Mouse (Mus musculus) liver, postnatal 0 days (tissue): Measurements from ENCODE around the gene Mat2a. TPM values are rescaled to one million over a fixed set of nuclear protein-coding genes. Genes with fewer than 3 reads are reported as not detected.

Experiments
- ATAC-seq: fragments of 200-750 bp; cut with Nextera tagmentation; 2 replicates; pipeline ENCODE4 v1.8.0; 2017; ENCODE audit warnings: mild to moderate bottlenecking, moderate library complexity
- DNase-seq: peaks from one replicate; pipeline ENCODE4 v3.0.0-alpha.2; 2016
- H3K27ac ChIP-seq: fragments of 300-500 bp; sonication (generic); 2 replicates; pipeline ENCODE4 v1.5.1; 2014; ENCODE audit warnings: antibody characterized with exemption, moderate library complexity, mild to moderate bottlenecking, low read depth
- H3K27me3 ChIP-seq: fragments of 300-500 bp; sonication (generic); 2 replicates; pipeline ENCODE4 v1.6.1; 2014; ENCODE audit warnings: low read length, control low read depth, mixed read lengths; ENCODE audit not compliant: insufficient read depth
- H3K36me3 ChIP-seq: fragments of 300-500 bp; sonication (generic); replicated peaks from 2 replicates; pipeline ENCODE4 v1.6.1; 2014; ENCODE audit warnings: mild to moderate bottlenecking, control low read depth, low read length, moderate library complexity, mixed read lengths; ENCODE audit not compliant: insufficient read depth
- H3K4me1 ChIP-seq: fragments of 300-500 bp; sonication (generic); 2 replicates; pipeline ENCODE4 v1.6.1; 2014; ENCODE audit warnings: antibody characterized with exemption, mild to moderate bottlenecking, control low read depth; ENCODE audit not compliant: insufficient read depth
- H3K4me2 ChIP-seq: fragments of 300-500 bp; sonication (generic); 2 replicates; pipeline ENCODE4 v1.6.1; 2014; ENCODE audit warnings: low read depth, mild to moderate bottlenecking, low read length, moderate library complexity, mixed read lengths
- H3K4me3 ChIP-seq: fragments of 300-500 bp; sonication (generic); 2 replicates; pipeline ENCODE4 v1.5.1; 2014; ENCODE audit warnings: low read depth, low read length
- H3K9ac ChIP-seq: fragments of 300-500 bp; sonication (generic); replicated peaks from 2 replicates; pipeline ENCODE4 v1.6.1; 2014; ENCODE audit warnings: mild to moderate bottlenecking, moderate library complexity
- H3K9me3 ChIP-seq: fragments of 300-500 bp; sonication (generic); 2 replicates; pipeline ENCODE4 v1.6.1; 2016; ENCODE audit warnings: mild to moderate bottlenecking, control low read depth, low read length, mixed read lengths
- CTCF ChIP-seq: sonication (generic); IDR thresholded peaks from 2 replicates; pipeline ENCODE4 v1.5.1; 2016; ENCODE audit warnings: antibody characterized with exemption, low read depth
- EP300 ChIP-seq: IDR thresholded peaks from 2 replicates; pipeline ENCODE4 v1.6.1; 2016; ENCODE audit warnings: antibody characterized with exemption, low read depth, mild to moderate bottlenecking
- WGBS: fragments of 180-500 bp; shearing (Covaris S2); extraction: QIAGEN DNeasy Blood & Tissue Kit; methylation state at CpG from one replicate; pipeline ENCODE4 v1.1.7; 2014; ENCODE audit not compliant: insufficient replicate concordance; 5-methylcytosine and 5-hydroxymethylcytosine counted together
- polyA plus RNA-seq: library from polyadenylated mRNA; unstranded; fragments of >200 nt; fragmentation: Nextera tagmentation; extraction: Ambion mirVana; gene quantifications from 2 replicates; pipeline ENCODE4 v1.2.1, GENCODE M21; 2015

Mat2a gene
- 111 and 138 TPM in 2 replicates for polyA plus RNA-seq

- TF ChIP-seq EP300 (peak; percentile 48; the same call in 1 of the 2 replicates), CTCF (peak; percentile 92)
- Histone ChIP-seq H3K4me2 (peak within 1 kb of the TSS; percentile 86), H3K4me3 (peak within 1 kb of the TSS; percentile 99), H3K9me3 (no peaks in the 10 kb centered on the region), H3K4me1 (peaks cover 13% of the 10 kb centered on the region), H3K27me3 (no peaks in the 10 kb centered on the region), H3K36me3 (peaks cover 28% of the 10 kb centered on the region), H3K9ac (peak within 1 kb of the TSS; percentile 98), H3K27ac (peak within 1 kb of the TSS; percentile 100)
- DNase-seq (peak; percentile 94), ATAC-seq (peak; percentile 91)
- WGBS = under 1% methylated on average over 75 of the region's 77 CpGs
Observed at GRCm38 (mm10) chr6:72439355-72440185, at the start of gene Mat2a. Gene Mat2a (minus strand): TSS chr6:72439558.

DNA sequence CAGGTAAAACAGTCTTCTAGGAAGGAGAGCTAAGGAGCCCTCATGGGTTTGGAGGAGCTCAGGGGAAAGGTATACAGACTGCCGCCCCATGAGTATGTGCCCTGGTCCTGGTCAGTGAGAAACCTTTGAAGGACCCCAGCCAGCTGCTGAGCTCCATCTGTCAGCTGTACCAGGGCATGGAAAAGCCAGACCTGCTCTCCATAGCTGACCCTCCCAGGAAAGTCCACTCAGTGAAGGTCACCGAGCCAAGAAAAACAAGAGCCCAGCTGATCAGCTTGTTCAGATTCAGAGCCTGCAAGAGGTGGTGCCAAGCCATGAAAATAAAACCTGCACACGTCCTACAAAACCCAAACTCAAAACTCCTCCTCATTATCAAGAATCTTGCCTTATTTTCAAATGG lies 49.5 kb upstream of the Mat2a start:
- TF ChIP-seq EP300 = no peak
- TF ChIP-seq CTCF = no peak

GRCm38 (mm10) chr6:72487282-72487681 lies 47.9 kb upstream of the Mat2a start:
- Histone ChIP-seq H3K4me3 (no peak overlapping the region), H3K36me3 (no peaks in the 10 kb centered on the region), H3K9me3 (no peaks in the 10 kb centered on the region), H3K27me3 (no peaks in the 10 kb centered on the region), H3K9ac (no peak overlapping the region), H3K4me1 (no peaks in the 10 kb centered on the region), H3K4me2 (no peak overlapping the region), H3K27ac (no peak overlapping the region)
- TF ChIP-seq EP300 = no peak
- TF ChIP-seq CTCF = no peak
- DNase-seq (no peak), ATAC-seq (no peak)
- 57% methylated on average over 3 of the region's 3 CpGs for WGBS

More for the DNA sequence above, 49.5 kb upstream of the Mat2a start:
- H3K9me3 ChIP-seq = no peaks in the 10 kb centered on the region
- 60% methylated on average over 3 of the region's 3 CpGs for WGBS
- H3K4me2 ChIP-seq = no peak overlapping the region
- no peak overlapping the region for H3K27ac ChIP-seq
- H3K9ac ChIP-seq = no peak overlapping the region
- DNase-seq (no peak), ATAC-seq (peak; percentile 57; the same call in 1 of the 2 replicates)
- H3K36me3 ChIP-seq = no peaks in the 10 kb centered on the region
- H3K4me3 ChIP-seq = no peak overlapping the region
- no peaks in the 10 kb centered on the region for H3K27me3 ChIP-seq
- H3K4me1 ChIP-seq = peaks cover 6% of the 10 kb centered on the region

GRCm38 (mm10) chr6:72486307-72486706 lies 46.9 kb upstream of the Mat2a start:
- DNase-seq = no peak
- Histone ChIP-seq H3K4me3 (no peak overlapping the region), H3K27ac (no peak overlapping the region), H3K4me1 (no peaks in the 10 kb centered on the region), H3K27me3 (no peaks in the 10 kb centered on the region), H3K4me2 (no peak overlapping the region), H3K9ac (no peak overlapping the region), H3K9me3 (no peaks in the 10 kb centered on the region), H3K36me3 (no peaks in the 10 kb centered on the region)
- TF ChIP-seq EP300 = no peak
- TF ChIP-seq CTCF = no peak
- 79% methylated on average over 6 of the region's 6 CpGs for WGBS
- ATAC-seq = no peak

DNA sequence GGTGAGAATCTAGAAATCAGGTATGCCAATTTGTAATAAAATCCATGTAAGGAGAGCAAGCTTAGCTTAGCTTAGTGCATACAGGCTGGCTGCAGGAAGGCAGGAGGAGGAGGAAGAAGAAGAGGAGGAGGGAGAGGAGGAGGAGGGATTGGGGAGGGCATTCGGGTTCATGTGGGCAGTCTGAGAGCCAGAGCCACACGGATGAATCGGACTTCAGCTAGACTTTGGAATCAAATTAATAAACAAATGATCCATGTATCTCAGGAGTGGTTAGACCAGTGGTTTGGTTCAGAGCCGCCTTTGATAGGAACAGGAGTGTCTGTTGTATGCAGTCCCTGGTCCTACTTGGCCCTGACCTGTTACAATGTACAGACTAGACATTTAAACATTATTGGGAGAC lies 45.5 kb upstream of the Mat2a start:
- Histone ChIP-seq H3K4me3 (no peak overlapping the region), H3K4me2 (no peak overlapping the region), H3K36me3 (no peaks in the 10 kb centered on the region), H3K27ac (no peak overlapping the region), H3K9ac (no peak overlapping the region), H3K9me3 (no peaks in the 10 kb centered on the region), H3K27me3 (no peaks in the 10 kb centered on the region), H3K4me1 (no peaks in the 10 kb centered on the region)
- TF ChIP-seq CTCF (no peak), EP300 (no peak)
- WGBS = 65% methylated on average over 4 of the region's 4 CpGs
- no peak for ATAC-seq
- DNase-seq = no peak

DNA sequence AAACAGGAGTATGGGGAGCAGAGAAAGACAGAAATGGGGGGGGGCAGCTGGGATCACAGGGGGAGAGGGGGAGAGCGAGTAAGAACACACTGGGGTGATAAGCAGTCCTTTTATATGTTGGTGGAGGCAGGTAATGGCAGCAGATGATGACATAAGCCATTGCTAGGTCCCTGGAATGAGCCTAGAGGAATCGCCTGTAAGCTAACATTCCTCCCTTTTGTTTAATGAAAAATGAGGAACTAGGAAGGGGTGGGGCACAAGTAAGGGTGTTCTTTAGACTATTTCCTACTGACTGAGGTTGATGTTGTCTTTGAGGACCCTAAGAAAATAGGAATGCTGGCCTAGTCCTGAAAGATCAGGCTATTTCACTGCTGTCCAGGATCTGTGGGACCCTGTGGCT lies 42.8 kb upstream of the Mat2a start:
- H3K27ac ChIP-seq = no peak overlapping the region
- H3K9ac ChIP-seq = no peak overlapping the region
- DNase-seq = no peak
- TF ChIP-seq EP300 = no peak
- no peak for ATAC-seq
- H3K4me1 ChIP-seq = no peaks in the 10 kb centered on the region
- H3K27me3 ChIP-seq = no peaks in the 10 kb centered on the region
- 58% methylated on average over 2 of the region's 2 CpGs for WGBS
- H3K36me3 ChIP-seq = no peaks in the 10 kb centered on the region
- H3K4me2 ChIP-seq = no peak overlapping the region
- no peak overlapping the region for H3K4me3 ChIP-seq
- H3K9me3 ChIP-seq = no peaks in the 10 kb centered on the region

- Histone ChIP-seq H3K27ac (no peak overlapping the region), H3K4me1 (no peaks in the 10 kb centered on the region), H3K4me3 (no peak overlapping the region), H3K36me3 (no peaks in the 10 kb centered on the region), H3K9ac (no peak overlapping the region), H3K27me3 (no peaks in the 10 kb centered on the region), H3K4me2 (no peak overlapping the region), H3K9me3 (no peaks in the 10 kb centered on the region)
- 53% methylated on average over 2 of the region's 2 CpGs for WGBS
- TF ChIP-seq EP300 (no peak), CTCF (no peak)
- no peak for ATAC-seq
- no peak for DNase-seq
Observed at GRCm38 (mm10) chr6:72480422-72480702, 41.0 kb upstream of the Mat2a start.
